Mouse (Mus musculus): ENCODE measurements at regions not wholly inside any gene's neighbourhood (a gene's known extent, or its start where the extent isn't known, plus 50 kb on each side); places are given as distances from the start of the nearest gene placed in this dataset.
A peak's percentile ranks its signal among the peaks of the same experiment; 100 is the strongest.

DNA sequence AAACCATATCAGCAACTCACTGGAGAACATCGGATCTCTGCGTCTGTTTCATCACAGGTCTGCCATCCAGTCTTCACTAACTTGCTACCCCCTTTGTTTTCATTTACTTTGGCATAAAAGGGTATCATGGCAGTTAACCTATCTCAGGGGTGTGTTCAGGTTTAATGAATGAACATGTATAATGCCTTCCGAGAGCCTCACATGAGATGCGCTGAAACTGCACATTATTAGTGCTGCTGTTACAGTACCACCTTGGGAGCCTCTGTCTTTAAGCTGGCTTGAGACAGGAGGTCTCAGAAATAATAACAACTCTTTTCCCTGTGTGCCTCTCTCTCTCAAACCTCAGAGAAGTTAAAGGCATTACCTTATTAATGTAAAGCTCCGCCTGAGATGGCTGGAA is 438.2 kb upstream of the Cited2 start:
- no peak for DNase-seq

GRCm38 (mm10) chr10:17287141-17287540 is 435.9 kb upstream of the Cited2 start:
- DNase-seq, result no peak

DNA sequence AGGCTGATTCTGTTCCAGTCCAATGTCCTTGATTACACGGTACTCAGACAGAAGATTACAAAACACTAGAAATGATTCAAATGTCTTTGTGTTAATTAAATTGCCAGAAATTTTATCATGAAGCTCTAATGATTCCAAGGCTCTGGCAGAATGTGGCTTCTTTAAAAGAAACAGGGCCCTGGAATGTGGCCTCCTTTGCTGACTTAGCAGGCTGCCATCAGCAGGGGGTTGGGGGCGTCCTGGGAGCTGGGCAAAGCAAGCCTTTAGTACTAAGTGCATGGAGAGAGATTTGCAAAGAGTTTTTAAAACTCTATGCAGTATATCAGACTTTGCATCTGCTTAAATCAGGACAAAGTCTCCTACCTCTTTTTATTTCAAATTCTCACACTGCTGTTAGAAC is 434.8 kb upstream of the Cited2 start:
- DNase-seq, result no peak

GRCm38 (mm10) chr10:17292331-17292730 is 430.7 kb upstream of the Cited2 start:
- DNase-seq, result no peak

- no peak for DNase-seq
Observed at GRCm38 (mm10) chr10:17294440-17294839, 428.6 kb upstream of the Cited2 start.

DNA sequence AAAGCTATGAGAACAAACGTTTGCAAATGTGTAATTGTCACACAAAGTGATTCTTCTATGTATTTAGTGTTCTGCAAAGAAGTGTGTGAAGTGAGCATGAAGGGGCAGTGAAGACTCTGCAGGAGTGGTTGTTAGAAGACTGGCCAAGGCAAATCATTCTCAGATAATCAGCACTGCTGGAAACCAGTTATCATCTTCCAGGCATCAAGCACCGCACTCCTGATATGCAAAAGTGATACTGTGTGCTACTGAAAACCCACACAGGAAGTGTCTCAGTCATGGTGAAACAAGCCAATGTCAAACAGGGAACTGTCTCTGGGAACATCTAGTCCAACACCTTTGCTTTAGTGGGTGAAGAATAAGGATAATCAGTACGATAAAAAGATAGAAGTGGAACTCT is 427.9 kb upstream of the Cited2 start:
- DNase-seq, result no peak

DNA sequence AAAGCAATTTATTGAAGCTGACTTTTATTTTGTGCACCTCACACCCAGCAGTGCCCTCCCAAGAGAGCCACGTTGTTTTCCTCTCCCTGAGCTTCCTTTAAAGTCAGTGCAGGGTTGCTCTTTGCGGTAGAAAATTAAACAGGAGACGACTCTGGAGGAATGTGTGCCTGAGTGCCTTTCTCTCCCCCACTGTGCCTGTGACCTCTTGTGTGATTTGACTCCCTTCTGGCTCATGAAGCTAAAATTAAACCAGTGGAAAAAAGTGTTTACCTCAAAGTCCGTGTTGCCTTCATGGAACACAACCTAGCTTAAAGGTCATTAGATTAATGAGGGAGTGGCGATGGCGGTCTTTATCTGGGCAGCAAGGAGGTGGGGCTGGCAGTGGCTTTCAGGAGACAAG is 423.4 kb upstream of the Cited2 start:
- DNase-seq, result no peak

DNA sequence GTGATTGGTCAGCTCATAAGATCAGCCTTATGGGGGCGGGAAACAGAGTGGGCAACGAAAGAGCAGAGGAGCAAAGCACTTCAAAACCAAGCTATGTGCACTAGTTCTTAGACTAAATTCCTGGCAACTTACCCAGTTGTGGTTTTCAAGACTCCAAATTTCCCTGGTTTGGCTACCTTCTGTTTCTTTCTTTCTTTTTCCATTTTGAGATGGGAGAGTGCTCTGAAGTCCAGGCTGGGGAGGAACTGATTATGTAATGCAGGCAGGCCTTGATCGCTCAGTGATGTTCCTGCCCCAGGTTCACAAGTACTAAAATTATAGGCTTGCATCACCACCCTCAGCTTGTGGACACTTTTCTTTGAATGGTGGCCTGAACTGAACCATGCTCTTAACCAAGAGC is 396.3 kb upstream of the Cited2 start:
- DNase-seq, result no peak

DNA sequence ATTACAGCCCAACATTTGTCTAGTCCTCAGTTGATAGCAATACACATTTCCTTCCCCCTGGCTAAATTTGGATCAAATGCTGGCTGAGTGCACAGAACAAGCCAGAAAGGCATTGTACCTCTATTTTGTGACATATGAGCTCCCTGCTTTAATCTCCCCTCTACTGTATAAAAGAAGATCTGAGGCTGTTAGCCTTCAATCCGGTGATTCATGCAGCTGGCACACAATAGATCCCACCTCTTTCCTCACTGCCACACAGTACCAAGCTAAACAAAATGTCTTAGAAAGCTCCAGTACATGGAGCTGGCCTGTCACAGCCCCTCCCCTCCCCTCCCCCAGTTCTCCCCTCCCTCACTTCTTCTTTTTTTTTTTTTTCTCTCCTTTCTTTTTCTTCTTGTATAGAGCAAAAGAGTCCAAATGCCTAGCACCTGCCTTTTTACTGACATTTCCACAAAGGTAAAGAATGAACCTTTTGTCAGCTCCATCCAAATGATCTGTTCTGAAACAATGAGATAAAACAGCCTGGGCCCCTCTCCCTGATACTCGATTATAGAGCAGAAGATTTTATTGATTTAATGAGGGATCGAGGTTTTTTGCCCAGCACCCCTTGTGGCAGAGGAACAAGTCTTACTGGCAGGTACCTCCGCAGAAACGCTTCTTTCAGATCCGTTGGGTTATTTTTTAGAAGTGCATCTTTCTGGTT is 392.0 kb upstream of the Cited2 start:
- peak; percentile 19 for DNase-seq

GRCm38 (mm10) chr10:17331607-17332008 is 391.4 kb upstream of the Cited2 start:
- DNase-seq, result peak; percentile 47

GRCm38 (mm10) chr10:17332025-17332767 is 390.8 kb upstream of the Cited2 start:
- peak; percentile 18 for DNase-seq

- DNase-seq, result no peak
Observed at GRCm38 (mm10) chr10:17332986-17333385, 390.0 kb upstream of the Cited2 start.

- no peak for DNase-seq
Observed at GRCm38 (mm10) chr10:17333676-17334075, 389.3 kb upstream of the Cited2 start.

GRCm38 (mm10) chr10:17337217-17337616 is 385.8 kb upstream of the Cited2 start:
- no peak for DNase-seq

DNA sequence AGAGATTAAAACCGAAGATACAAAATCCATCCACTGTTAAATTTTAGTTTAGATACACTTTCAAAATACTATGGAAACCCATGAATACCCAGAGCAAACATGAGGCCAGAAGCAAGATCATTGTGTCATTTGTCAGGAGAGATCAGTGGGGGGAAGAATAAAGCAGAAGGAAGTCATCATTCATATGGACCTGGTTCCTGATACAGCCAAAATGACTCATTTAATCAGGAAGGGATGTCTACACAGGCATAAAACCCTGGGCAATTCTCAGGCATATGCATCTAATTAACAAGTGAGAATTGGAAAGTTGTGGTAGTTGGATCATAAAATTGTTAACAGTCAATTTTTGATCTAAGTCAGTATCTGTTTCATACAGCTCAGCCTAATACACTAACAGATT is 379.2 kb upstream of the Cited2 start:
- no peak for DNase-seq

DNA sequence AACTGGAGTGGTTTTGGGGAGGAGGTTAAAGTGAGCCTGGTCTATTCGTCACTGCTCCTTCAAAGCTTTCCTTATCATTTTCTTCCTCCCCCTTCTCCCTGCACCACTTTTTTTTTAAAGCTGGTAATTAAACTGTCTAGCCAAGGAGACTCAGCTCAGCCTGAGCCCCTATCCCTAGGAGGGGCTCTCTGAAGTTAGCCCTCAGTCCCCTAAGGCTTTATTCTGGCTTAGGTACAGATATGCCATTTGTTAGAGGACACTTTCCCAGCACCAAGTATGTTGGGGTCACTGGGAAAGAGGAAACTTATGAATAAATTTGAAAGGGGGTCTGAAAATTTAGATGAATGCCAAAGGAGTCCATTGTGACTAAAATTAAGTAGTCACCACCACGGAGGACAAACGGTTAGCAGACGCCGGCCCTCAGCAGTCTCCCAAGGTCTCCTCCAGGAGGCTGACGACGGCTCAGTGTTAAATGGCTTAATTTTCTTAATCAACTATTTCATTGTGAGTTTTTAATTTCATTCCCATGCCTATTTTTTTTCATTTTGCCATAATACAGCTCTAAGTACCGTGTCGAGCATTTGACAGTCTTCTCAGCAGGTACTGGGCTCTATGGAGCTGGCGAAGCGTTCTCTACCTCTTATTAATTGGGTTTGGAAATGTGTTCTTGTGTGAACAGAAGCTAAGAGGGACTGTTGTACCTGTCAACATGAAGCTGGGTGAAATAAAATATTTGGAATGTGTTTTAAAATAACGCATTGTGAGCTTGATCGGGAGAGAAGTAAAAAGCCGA is 370.6 kb upstream of the Cited2 start:
- no peak for DNase-seq

DNA sequence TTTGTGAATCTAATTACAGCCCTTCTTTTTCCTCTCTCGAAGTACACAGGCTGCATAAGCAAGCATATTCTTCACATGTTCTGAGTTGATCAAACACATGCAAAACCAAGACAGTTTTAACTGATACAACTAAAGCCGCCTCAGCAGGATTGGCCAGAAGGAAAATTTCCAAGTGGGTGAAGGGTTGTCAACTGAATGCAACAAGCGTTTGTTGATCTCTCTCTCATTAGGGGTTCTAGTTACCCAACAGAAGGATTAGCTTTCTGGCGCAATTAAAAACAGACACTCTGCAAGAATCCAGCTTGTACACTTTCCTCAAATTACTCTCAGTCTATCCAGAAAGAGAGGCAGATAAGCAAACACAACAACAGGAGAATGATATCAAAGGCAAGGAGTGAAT is 367.5 kb upstream of the Cited2 start:
- no peak for DNase-seq

GRCm38 (mm10) chr10:17356041-17356440 is 367.0 kb upstream of the Cited2 start:
- no peak for DNase-seq

GRCm38 (mm10) chr10:17362643-17363042 is 360.4 kb upstream of the Cited2 start:
- no peak for DNase-seq

GRCm38 (mm10) chr10:17366042-17366740 is 356.8 kb upstream of the Cited2 start:
- no peak for DNase-seq

- no peak for DNase-seq
Observed at GRCm38 (mm10) chr10:17367026-17367425, 356.0 kb upstream of the Cited2 start.

GRCm38 (mm10) chr10:17367430-17367829 is 355.6 kb upstream of the Cited2 start:
- DNase-seq, result no peak

DNA sequence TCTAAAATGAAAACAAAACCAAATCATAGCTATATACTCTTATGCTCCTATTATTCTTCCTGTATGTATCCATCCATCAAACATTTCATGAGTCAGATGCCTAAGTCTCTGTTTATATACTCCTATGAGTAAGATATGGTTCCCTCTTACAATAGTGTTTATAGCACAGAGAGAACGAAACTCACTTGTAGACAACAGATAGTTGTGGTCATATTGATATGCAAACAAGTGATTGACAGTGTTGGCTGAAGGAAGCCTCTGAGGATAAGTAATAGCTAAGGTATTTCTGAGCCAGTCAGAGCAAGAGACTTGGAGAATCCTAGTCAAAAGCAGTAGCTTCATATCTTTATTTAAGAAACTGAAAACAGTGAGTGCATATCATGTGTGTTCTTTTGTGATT is 354.4 kb upstream of the Cited2 start:
- DNase-seq, result no peak

Data from cerebellum, adult 11-12 months (tissue).